Mouse (Mus musculus): Measurements from ENCODE around the gene Mpped1.

The Mpped1 gene

GRCm38 (mm10) chr15:83896011-83896410, 116.7 kb downstream of the Mpped1 start:
- DNase-seq = no peak

GRCm38 (mm10) chr15:83897286-83897685, 118.0 kb downstream of the Mpped1 start:
- DNase-seq = peak; percentile 33

- no peak for DNase-seq
Observed at GRCm38 (mm10) chr15:83906472-83906871, 127.2 kb downstream of the Mpped1 start.

Measured in right cerebral cortex, postnatal 14 days (tissue).